Mouse (Mus musculus) kidney, adult 2 months (tissue): ENCODE data around the gene Tada3. TPM values are rescaled to one million over a fixed set of nuclear protein-coding genes. Genes with fewer than 3 reads are reported as not detected.

Experiments
- DNase-seq: peaks from one replicate; pipeline ENCODE4 v3.0.0; 2021
- H3K27ac ChIP-seq: fragments of 200-500 bp; 2 replicates; pipeline ENCODE4 v1.5.1; 2012; ENCODE audit warnings: low read depth, low read length, control low read depth, inconsistent platforms; ENCODE audit not compliant: insufficient read depth
- H3K27me3 ChIP-seq: fragments of 200-500 bp; replicated peaks from 2 replicates; pipeline ENCODE4 v1.6.1; 2012; ENCODE audit warnings: mild to moderate bottlenecking, moderate library complexity, low read length, inconsistent platforms; ENCODE audit not compliant: control insufficient read depth, insufficient read depth
- H3K36me3 ChIP-seq: fragments of 200-500 bp; 2 replicates; pipeline ENCODE4 v1.6.1; 2012; ENCODE audit warnings: mild to moderate bottlenecking, moderate library complexity, low read length, inconsistent platforms; ENCODE audit not compliant: control insufficient read depth, insufficient read depth
- H3K4me1 ChIP-seq: fragments of 200-500 bp; 2 replicates; pipeline ENCODE4 v1.6.1; 2011; ENCODE audit warnings: low read length; ENCODE audit not compliant: control insufficient read depth, insufficient read depth
- H3K4me3 ChIP-seq: fragments of 200-500 bp; 2 replicates; pipeline ENCODE4 v1.5.1; 2011; ENCODE audit warnings: mild to moderate bottlenecking, low read depth, low read length, control low read depth; ENCODE audit not compliant: insufficient read depth
- CTCF ChIP-seq: fragments of 200-500 bp; conservative IDR thresholded peaks from 2 replicates; pipeline ENCODE4 v1.5.1; 2011; ENCODE audit warnings: low read depth, mild to moderate bottlenecking, control low read depth, low read length, moderate library complexity, mixed read lengths; ENCODE audit not compliant: insufficient read depth, insufficient read length
- POLR2A ChIP-seq: fragments of 200-500 bp; IDR thresholded peaks from one replicate; pipeline ENCODE4 v1.6.1; 2011; ENCODE audit warnings: low read depth, low read length, control low read depth
- WGBS: fragments of 180-500 bp; shearing (Covaris S2); methylation state at CpG from one replicate; pipeline ENCODE4 v1.1.7; 2018; 5-methylcytosine and 5-hydroxymethylcytosine counted together
- polyA plus RNA-seq: library from polyadenylated mRNA; depleted of rRNA; stranded (reverse); fragments of >200 nt; gene quantifications from 2 replicates; pipeline ENCODE4 v1.2.3, GENCODE M21; 2012

The Tada3 gene
- polyA plus RNA-seq, 1 experiment, result 23.5 TPM

DNA sequence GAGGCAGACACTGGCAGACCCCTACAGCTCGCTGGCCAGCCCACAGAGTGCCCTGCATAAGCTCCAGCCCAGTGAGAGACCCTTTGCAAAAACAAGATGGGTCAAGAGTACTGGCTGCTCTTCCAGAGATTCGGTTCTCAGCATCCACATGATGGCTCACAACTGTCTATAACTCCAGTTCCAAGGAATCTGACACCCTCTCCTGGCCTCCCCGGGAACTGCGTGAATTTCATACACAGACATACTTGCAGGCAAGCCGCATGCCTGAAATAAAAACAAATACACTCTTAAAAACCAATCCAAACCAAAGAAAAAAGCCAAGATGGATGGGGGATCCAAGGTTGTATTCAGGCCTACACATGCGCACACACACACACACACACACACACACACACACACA, 17.8 kb upstream of the Tada3 start:
- 95% methylated on average over 6 of the region's 6 CpGs for WGBS
- TF ChIP-seq POLR2A, result no peak
- TF ChIP-seq CTCF, result no peak
- no peak overlapping the region for H3K27ac ChIP-seq
- no peaks in the 10 kb centered on the region for H3K27me3 ChIP-seq
- H3K4me3 ChIP-seq, result no peak overlapping the region
- DNase-seq, result no peak
- no peaks in the 10 kb centered on the region for H3K36me3 ChIP-seq
- H3K4me1 ChIP-seq, result peaks cover 11% of the 10 kb centered on the region

DNA sequence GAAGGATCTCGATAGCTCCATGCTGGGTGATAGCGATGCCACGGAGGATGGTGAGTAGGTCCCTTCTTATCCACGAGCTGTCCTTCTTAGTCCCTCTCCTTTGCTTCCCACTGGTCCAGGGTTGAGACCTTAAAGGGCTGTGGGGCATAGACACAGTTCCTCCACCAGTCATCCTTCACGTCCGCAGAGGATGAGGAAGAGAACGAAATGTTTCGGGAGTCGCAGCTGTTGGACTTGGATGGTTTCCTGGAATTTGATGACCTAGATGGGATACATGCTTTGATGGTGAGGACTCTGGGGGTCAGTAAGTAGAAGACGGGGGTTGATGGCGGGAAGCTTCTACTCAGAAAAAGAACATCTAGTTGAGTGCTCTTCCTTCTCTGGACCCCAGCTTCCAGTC, 17.1 kb upstream of the Tada3 start:
- 79% methylated on average over 11 of the region's 11 CpGs for WGBS
- TF ChIP-seq CTCF (no peak), POLR2A (no peak)

GRCm38 (mm10) chr6:113393951-113394350, 16.3 kb upstream of the Tada3 start:
- no peak for DNase-seq
- Histone ChIP-seq H3K36me3 (peaks cover 3% of the 10 kb centered on the region; the same call in 1 of the 2 replicates), H3K27ac (no peak overlapping the region), H3K27me3 (no peaks in the 10 kb centered on the region), H3K4me3 (no peak overlapping the region), H3K4me1 (peaks cover 13% of the 10 kb centered on the region)
- WGBS, result 84% methylated on average over 6 of the region's 6 CpGs
- TF ChIP-seq POLR2A (no peak), CTCF (no peak)

More for the DNA sequence above, 17.1 kb upstream of the Tada3 start:
- no peak for DNase-seq
- no peak overlapping the region for H3K27ac ChIP-seq
- H3K4me1 ChIP-seq, result peaks cover 13% of the 10 kb centered on the region
- no peaks in the 10 kb centered on the region for H3K36me3 ChIP-seq
- H3K4me3 ChIP-seq, result no peak overlapping the region
- no peaks in the 10 kb centered on the region for H3K27me3 ChIP-seq

GRCm38 (mm10) chr6:113392387-113393071, 14.8 kb upstream of the Tada3 start:
- peak; percentile 49 for DNase-seq
- TF ChIP-seq CTCF, result no peak
- TF ChIP-seq POLR2A, result no peak
- H3K4me1 ChIP-seq, result peaks cover 13% of the 10 kb centered on the region
- WGBS, result 6% methylated on average over 51 of the region's 51 CpGs
- no peak overlapping the region for H3K27ac ChIP-seq
- peak overlapping the region; percentile 24 for H3K4me3 ChIP-seq
- H3K27me3 ChIP-seq, result no peaks in the 10 kb centered on the region
- H3K36me3 ChIP-seq, result peaks cover 5% of the 10 kb centered on the region

- no peaks in the 10 kb centered on the region for H3K27me3 ChIP-seq
- TF ChIP-seq CTCF (no peak), POLR2A (no peak)
- H3K4me1 ChIP-seq, result peaks cover 13% of the 10 kb centered on the region
- peak overlapping the region; percentile 24 for H3K4me3 ChIP-seq
- H3K27ac ChIP-seq, result no peak overlapping the region
- DNase-seq, result no peak
- WGBS, result 26% methylated on average over 10 of the region's 10 CpGs
- H3K36me3 ChIP-seq, result peaks cover 6% of the 10 kb centered on the region
Measured at GRCm38 (mm10) chr6:113392015-113392386, 14.3 kb upstream of the Tada3 start.

GRCm38 (mm10) chr6:113390715-113391114, 13.0 kb upstream of the Tada3 start:
- Histone ChIP-seq H3K36me3 (peaks cover 6% of the 10 kb centered on the region), H3K27me3 (no peaks in the 10 kb centered on the region), H3K27ac (peak overlapping the region; percentile 65), H3K4me1 (peaks cover 13% of the 10 kb centered on the region), H3K4me3 (no peak overlapping the region)
- WGBS, result 65% methylated on average over 3 of the region's 3 CpGs
- TF ChIP-seq CTCF (no peak), POLR2A (no peak)
- peak; percentile 78 for DNase-seq

DNA sequence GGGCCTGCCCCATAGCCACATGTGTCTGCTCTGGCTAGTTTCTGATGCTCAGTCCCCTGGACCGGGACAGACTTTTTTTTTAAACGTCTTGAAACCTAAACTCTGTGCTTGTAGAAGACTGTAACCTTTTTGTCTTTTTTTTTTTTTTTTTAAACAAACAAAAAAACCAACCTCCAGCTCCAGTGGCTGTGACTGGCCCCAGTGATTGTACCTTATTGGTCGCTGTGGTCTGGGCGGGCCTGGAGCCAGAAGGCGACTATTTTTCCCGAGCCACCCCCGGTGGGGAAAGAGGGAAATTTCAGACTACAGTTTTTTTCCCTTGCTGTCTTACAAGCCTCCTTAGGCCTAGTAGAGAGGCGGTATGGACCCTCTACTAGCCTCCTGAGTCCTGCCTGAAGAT, 11.3 kb upstream of the Tada3 start, which contains the start of gene Ttll3:
Ttll3 (plus strand) TSS at position 301 of the 400 bp plus-strand sequence.
- Histone ChIP-seq H3K27ac (0 out of 2 replicates have a peak within 1 kb of the TSS, but pooled peaks have one; percentile 18), H3K36me3 (peaks cover 11% of the 10 kb centered on the region), H3K4me1 (peaks cover 13% of the 10 kb centered on the region), H3K27me3 (no peaks in the 10 kb centered on the region), H3K4me3 (no peak within 1 kb of the TSS)
- TF ChIP-seq CTCF (no peak), POLR2A (no peak)
- WGBS, result 65% methylated on average over 8 of the region's 8 CpGs
- no peak for DNase-seq
